Mouse (Mus musculus): ENCODE measurements around the gene Calr. TPM values are rescaled to one million over a fixed set of nuclear protein-coding genes. Genes with fewer than 3 reads are reported as not detected.
A peak's percentile ranks its signal among the peaks of the same experiment; 100 is the strongest.

Calr gene
- total RNA-seq, 2 experiments from 2014 or later: 337 to 380 TPM

DNA sequence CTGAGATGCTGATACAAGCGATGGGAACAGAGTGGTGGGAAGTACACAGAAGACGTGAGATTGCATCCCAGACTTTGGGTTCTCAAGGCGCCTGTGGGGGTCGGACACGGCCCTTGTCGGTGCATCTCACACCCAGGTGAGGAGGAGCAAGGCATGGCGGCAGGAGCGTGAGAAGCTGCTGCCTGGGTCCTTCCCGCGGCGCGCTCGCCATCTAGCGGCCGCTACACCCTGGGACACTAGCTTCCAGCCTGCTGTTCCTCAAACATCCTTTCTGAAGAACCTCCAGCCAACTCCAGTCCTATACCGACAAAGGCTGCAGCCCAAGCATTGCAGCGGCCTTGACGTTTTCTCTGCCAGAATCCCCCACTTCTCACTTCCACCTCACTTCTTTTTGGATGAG, 23.1 kb downstream of the Calr start:
- DNase-seq: peak; percentile 46 to 63
- intact Hi-C loops (cut with DNase I): no loop called here

DNA sequence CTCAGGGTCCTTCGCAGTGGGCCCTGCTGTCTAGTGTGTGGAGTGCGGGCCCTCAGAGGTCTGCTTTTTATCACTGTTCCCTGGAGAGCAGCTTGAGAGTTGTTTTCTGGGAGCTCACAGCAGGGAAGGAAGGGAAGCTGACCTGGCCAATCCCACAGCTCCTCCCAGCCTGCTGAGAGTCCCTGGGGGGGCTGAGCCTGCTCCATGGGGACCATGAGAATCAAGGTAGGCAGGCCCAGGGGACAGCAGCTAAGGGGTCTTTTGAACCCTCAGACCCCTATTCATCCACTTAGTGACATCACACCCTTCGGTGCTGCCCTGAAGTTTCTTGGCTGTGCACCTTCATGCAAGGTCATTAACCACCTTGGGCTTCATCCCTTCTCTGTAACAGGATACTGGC, 24.0 kb downstream of the Calr start, which contains the start of gene Dand5:
Dand5 (minus strand) TSS at position 101 of the 400 bp plus-strand sequence.
- no peak for DNase-seq
- intact Hi-C loops (cut with DNase I): no loop called here

DNA sequence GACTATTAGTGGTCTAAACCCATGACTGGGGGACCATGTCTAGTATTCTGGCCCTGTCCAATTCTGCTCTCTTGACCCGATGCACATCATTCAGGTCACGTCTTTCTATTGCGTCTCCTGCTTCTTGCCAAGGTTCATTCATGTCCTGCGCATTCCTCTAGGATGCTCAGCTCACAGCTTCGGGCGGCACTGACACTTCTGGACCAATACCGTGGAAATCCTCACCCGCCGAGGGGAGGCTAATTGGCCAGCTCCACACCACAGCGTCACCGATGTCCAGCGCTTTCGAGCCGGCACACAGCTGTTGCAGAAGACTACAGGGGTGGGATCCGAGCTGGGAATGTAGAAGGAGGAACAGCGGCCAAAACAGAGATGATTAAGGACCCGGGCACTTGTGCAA, 30.6 kb downstream of the Calr start:
- intact Hi-C loops (cut with DNase I): no loop called here

DNA sequence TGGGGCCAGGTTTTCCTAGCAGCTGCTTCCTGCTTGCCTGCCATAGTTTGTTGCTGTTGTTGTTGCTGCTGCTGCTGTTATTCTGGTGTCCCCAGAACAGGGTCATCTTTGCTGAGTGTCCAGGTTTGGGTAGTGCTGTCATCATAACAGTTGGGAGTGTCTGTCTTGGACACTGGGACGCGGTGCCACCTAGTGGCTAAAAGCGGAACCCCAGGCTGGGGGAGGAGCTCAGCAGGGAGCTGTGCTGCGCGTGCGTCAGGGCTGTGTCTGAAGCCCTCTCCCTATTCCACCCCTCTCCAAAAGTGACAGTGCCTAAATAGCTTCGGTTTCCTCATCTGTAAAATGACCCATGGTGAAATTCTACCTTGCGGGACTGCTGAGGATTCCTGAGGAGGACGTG, 31.2 kb downstream of the Calr start:
- intact Hi-C loops (cut with DNase I): no loop called here
- peak; percentile 99 to 100 for DNase-seq

More for the DNA sequence above, 30.6 kb downstream of the Calr start:
- DNase-seq: no peak

DNA sequence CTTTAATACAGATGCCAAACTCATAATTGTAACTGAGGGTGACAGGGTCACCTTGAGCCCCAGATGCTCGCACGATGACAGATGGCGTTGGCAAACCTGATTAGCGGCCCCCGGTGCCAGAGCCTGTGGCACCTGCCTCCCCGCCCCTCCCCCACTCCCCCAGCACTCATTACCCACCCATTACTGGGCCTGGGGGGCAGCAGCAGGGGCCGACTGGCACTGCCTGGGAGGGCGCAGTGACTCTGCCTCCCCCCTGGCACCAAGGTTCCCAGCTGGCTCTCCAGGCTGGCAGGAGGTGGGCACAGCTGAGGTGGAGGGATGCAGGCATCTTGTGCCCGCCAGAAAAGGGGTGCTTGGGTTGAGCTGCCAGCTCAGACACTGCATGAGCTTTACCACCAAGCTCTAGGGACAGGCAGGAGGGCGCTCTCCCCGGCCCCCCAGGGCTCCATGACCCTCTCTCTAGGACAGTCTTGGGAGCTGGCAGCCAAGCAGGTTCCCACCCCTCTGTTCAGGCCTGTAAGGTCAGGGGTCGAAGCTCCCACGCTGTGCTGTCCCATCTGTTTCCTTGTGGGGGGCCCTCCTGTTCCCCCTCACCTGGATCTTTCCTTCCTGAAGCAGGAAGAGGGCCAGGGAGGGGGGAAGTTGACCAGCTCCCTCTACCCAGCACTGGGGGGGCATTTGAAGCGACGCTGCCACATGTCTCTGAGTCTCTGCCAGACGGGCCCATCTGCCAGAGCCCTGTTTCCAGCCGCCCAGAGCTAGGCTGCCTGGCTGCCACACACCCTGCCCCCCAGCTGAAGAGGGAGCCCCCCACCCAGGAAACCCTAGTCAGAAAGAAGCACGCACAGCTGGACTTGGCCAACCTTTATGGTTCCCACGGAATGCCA, 31.9 kb downstream of the Calr start:
- DNase-seq: no peak
- intact Hi-C loops (cut with DNase I): loop anchor here (1.0 to 5.0 kb wide), 2 partner anchors 222 to 452 kb away; no protein-coding TSS in a partner anchor

DNA sequence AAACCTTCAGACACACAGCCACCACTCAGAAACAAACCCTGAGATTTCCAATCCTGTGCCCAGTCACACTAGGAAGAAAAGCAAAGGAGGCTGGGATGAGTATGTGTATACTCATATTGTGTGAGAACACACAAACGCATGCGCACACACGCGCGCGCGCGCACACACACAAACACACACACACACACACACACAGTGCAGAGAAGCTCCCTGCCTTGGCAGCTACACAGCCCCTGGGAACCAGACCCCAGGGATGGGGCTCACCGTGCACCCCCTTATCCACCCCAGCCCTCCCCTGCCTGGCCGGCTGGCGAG, 32.5 kb downstream of the Calr start:
- no peak for DNase-seq

DNA sequence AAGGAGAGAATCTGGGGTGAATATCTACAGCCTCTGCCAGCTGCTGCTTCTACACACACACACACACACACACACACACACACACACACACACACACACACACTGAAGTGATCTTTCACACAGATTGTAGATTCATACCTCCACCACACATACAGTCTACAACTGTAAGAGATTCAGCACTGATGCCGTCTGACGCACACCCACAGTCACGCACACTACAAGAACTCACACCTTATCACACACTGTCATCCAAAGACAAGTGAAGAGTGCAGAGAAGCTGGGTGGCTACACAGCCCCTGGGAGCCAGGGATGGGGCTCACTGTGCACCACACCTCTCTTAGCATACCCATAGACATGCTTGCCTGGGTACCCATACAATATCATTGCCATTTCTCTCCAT, 32.9 kb downstream of the Calr start:
- intact Hi-C loops (cut with DNase I): loop anchor here (1.0 to 5.0 kb wide), 4 partner anchors 105 to 452 kb away; no protein-coding TSS in a partner anchor
- DNase-seq: no peak

More for the DNA sequence above, 32.5 kb downstream of the Calr start:
- intact Hi-C loops (cut with DNase I): loop anchor here (1.0 to 5.0 kb wide), 2 partner anchors 222 to 452 kb away; no protein-coding TSS in a partner anchor

DNA sequence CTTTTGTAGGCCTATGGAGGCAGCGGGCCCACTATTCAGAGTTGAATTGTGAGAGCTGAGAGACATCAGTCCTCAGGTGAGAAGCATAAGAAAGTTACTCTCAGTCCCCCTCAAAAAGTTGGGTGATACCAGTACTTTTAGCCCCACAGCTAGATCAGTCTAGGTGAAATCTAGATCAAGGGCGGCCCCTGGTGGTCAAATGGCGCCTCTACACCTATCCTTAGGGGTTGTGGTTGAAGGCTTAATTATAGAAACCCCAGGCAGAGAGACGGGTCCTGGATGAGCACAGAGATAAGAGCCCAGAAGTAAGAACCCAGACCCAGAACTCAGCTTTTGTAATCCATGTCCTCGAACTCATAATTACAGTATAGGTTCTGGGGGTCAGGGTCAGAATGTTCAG, 33.7 kb downstream of the Calr start:
- DNase-seq: peak; percentile 82 to 91
- intact Hi-C loops (cut with DNase I): loop anchor here (1.0 to 5.0 kb wide), 3 partner anchors 104 to 451 kb away; no protein-coding TSS in a partner anchor

DNA sequence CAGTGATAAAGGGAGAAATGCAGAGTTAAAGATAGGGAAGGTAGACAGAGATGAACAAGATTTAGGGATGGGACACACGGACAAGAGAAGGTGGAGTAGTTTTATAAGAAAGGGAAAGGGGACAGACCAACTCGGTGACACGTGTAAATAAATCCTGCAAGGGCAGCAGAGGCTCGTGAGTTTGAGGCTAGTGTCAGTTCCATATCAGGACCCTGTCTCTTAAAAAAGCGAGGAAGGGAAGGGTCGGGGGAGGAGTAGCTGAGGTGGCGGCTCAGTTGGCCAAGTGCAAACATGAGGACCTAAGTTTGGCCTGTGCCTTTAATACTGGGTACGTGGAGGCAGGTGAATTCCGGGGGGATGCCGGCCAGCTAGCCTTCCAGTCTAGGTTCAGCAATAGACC, 35.4 kb downstream of the Calr start:
- intact Hi-C loops (cut with DNase I): loop anchor here (1.0 to 5.0 kb wide), 2 partner anchors 74 to 449 kb away; no protein-coding TSS in a partner anchor
- DNase-seq: no peak

DNA sequence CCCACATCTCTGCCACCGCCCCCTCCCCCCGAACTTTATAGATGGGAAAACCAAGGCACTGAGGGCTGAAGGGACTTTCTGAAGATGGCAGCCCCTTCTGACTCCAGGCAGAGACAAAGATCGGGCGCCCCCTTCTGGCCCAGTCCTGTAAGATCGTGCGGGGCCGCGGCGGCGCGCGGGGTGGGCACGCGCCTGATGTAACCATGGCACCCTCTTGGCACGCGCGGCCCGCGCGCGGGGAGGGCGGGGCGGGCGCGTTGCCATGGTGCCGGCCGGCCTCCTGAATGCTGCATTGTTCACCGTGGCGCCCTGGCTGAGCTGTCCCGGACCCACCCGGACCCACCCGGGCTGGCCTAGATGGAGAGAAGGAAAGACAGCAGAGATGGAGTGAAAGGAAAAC, 35.8 kb downstream of the Calr start:
- intact Hi-C loops (cut with DNase I): loop anchor here (1.0 to 5.0 kb wide), 2 partner anchors 74 to 449 kb away; no protein-coding TSS in a partner anchor

DNA sequence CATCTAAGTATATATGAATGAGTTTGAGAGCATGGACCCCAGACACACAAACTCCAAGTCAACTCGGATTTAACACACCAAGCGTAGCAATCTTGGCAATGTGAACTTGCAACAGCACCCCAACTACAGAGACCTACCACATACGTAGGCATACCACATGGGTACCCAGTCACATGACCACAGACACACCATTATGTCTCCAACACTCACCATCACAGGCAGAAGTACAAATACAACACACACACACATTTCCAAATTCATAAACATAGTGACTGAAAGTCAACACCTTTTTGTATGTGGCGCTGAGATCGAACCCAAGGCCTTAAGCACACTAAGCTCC, 36.8 kb downstream of the Calr start:
- no peak for DNase-seq
- intact Hi-C loops (cut with DNase I): loop anchor here (5.0 kb wide), 1 partner anchor 448 kb away; no protein-coding TSS in a partner anchor

More for the DNA sequence above, 35.8 kb downstream of the Calr start:
- peak; percentile 96 for DNase-seq

DNA sequence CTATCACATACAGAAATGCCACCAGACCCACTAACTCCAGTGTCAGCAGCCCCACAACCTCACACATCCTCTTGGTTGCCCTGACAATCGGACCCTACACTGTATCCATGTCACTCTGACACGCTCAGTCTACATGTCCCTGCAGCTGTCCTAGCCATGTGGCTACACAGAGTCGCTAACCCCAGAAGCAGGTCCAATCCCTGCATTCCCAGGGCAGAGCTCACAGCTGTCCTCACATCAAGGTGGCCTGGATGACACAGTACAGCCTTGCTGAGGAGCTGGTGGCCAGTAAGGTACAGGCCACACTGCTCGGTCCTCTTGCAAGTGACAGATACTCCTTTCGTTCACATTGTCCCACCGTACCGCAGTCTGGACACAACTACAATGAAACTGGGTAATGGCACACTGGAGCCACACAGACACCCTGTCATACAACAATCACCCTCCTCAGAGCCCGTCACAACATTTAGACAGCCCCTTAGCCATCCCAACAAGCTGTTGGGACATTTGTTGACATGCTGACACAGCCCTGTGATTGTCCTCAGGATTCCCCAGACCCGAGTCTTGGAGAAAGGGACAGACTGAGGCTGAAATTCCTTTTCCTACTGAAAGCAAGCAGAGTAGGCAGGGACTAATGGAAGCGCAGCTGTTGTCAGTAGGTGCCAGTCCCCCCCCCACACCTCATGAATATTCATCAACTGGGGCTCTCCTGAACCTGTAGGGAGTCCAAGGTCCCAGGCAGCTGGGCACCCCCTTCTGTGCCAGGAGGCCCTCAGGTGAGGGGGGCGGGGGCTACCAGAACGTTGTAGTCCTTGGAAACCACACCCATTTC, 37.4 kb downstream of the Calr start:
- DNase-seq: no peak
- intact Hi-C loops (cut with DNase I): no loop called here

DNA sequence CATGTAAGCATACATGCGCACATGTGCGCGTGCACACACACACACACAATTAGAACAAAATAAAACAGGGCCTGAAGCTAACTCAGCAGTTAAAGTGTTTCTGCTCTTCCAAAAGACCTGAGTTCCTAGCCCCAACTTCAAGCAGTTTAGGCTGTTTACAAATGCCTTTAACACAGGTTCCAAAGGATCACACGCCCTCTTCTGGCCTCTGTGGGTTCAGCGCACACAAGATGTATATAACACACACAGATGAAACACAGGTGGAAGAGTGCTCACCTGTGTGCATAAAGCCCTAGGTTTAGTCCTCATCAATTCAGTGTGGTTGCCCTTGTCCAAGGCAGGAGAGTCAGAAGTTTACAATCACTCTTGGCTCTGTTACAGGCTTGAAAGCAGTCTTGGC, 40.7 kb downstream of the Calr start:
- intact Hi-C loops (cut with DNase I): no loop called here
- no peak for DNase-seq

DNA sequence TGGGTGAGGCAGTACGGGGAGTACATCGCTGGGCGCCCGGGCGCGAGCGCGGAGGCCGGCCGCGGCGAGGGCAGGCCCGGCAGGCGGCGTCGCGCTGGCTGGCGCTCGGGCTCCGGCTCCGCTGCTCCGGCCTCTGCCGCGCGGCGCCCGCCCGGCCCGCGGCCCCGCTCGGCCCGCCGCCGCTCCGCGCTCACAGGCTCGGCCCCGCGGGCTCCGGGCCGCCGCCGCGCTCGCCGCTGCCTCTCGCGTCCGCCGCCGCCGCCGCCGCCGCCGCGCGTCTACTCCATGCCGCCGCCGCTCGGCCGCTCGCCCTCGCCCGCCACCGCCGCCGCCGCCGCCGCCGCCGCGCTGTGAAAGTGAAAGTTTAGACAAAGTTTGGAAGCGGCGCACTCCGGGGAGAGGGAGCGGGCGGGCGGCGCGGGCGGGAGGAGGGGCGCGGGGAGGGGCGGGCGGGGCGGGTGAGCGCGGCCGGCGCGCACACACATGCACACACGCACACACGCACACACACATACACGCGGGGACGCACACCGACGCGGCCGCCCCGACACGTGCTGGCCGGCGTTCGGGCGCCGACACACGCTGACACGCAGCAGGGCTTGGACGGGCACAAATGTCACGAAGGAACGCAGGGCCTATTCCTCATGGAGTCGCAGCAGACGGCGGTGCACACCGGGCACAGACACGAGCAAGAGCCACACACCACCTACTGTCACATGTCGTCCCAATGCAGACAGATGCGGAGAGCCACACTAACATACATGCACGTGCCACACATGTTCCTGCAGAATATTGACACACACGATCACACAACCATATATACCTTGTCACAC, 46.5 kb downstream of the Calr start, which contains the start of gene Nfix:
Nfix (minus strand) TSS at position 346 of the 833 bp plus-strand sequence.
- DNase-seq: peak; percentile 80 to 83
- intact Hi-C loops (cut with DNase I): no loop called here

DNA sequence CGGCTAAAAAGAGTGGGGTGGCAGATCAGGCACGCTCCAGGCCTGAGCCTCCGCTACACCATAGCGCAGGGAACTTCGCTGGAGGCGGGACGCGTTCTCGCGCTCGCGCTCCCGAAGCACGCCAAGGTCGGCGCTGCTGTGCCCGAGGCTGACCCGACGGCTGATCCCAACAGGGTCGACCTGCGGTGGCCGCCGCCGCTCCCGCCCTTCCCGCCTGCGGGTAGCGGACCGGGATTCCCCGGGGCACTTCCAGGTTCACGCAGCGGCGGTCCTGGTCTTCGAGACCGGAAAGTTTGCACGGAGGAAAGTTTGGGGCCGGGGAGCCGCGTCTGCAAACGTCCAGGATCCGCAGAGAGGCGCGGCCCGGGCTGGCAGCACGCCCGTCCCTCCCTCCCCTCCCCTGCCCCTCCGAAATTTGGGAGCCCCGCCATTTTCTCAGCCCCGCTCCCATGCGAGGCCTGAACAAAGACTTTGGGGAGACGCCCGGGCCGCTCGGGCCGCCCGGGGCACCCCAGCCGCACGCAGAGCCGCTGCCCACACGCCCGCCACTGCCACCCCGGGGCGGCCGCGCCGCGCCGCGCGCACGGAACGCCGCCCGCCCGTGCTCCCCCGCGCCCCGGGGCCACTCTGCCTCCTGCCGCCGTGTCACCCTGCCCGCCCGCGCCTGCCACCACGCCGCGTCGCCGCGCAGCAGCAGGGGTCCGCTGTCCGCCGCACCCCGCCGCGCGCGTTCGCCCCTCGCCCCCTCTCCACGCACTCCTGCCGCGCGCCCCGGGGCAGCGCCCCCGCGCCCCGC, 47.4 kb downstream of the Calr start:
- intact Hi-C loops (cut with DNase I): no loop called here
- peak; percentile 65 to 84 for DNase-seq

DNA sequence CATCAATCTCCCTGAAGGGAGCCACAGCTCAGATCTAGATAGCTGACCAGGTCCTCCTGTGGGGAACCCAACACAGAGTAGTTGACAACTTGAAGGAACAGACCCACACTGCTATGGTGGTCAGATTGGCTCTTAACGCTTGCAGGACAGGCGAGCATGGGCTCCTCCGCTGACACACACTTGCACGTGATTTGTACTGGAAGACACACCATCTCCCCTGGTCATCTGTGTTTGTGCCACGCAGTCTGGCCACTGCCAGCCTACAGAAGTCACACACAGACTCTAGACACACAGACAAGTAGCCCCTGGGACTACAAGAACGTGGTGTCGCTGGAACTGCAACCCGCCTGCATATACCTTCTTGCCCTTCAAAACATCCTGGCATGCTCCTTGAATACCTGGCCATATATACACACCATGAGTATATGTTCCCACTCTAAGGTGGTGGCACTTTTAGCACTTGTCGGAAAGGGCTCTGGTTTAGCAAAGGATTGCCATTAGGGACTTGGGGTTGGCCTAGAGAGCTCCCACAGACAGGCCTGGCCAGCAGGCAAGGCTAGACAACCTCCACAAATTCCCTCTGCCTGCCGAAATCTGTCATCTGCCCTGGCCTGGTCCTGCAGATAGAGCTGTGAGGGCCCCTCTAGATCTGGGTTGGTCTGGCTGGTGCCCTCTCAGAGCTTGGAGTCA, 48.1 kb downstream of the Calr start:
- intact Hi-C loops (cut with DNase I): no loop called here
- peak in 1 of 2 experiments; percentile 20 for DNase-seq

DNA sequence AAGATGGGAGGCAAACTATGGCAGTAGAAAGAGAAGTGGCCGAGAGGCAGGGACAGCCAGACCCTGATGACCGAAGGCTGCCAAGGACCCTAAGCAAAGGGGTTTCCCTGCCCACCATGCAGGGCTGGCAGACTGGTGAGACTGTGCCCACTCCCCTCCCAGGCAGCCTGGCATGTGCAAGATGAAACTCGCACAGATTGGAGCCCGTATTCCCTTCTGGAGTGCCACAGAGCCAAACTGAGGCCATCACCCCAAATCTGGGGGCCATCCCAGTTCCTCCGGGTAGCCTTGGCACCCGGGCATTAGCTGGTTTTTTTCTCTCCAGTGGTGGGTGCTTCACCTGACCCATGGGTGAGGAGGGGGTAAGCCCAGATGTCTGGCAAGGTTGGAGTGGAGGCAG, 48.8 kb downstream of the Calr start:
- no peak for DNase-seq

DNA sequence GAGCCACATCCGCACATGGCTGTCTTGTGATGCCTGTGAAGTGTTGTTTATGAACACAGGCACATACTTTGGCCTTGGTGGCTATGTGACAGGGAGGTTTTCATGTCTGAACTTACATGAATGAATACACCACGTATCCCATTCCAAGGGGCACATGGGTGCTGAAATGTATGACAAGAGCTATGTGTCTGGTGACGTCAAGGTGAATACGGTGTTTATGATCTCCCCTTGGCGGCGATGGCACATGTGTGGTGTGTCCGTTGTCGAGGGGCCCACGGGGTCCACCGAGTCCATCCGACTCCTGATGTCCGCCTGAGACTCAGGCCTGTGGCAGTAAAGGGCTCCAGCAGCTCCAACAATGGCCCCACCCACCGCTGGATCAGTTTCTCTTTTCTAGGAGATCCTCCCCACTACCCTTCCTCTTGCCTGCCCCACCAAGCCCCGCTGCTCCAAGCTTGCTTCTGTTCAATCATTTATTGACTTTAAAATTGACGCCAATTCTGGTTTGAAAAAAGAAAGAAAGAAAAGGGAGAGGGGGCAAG, 49.4 kb downstream of the Calr start:
- peak in 1 of 2 experiments; percentile 31 for DNase-seq
- intact Hi-C loops (cut with DNase I): loop anchor here (2.0 kb wide), 1 partner anchor 19 kb away; no protein-coding TSS in a partner anchor

More for the DNA sequence above, 48.8 kb downstream of the Calr start:
- intact Hi-C loops (cut with DNase I): loop anchor here (2.0 kb wide), 1 partner anchor 19 kb away; no protein-coding TSS in a partner anchor
